Mouse (Mus musculus) kidney, adult 2 months (tissue): ENCODE measurements around the gene Zfp768.

Source experiments
- CTCF ChIP-seq: fragments of 200-500 bp; conservative IDR thresholded peaks from 2 replicates; pipeline ENCODE4 v1.5.1; 2011; ENCODE audit warnings: low read depth, mild to moderate bottlenecking, control low read depth, low read length, moderate library complexity, mixed read lengths; ENCODE audit not compliant: insufficient read depth, insufficient read length
- POLR2A ChIP-seq: fragments of 200-500 bp; IDR thresholded peaks from one replicate; pipeline ENCODE4 v1.6.1; 2011; ENCODE audit warnings: low read depth, low read length, control low read depth

- TF ChIP-seq CTCF = peak; percentile 55
- no peak for TF ChIP-seq POLR2A
These were observed 23.3 kb downstream of the Zfp768 start for GRCm38 (mm10) chr7:127322085-127322484.
